Mouse (Mus musculus): Measurements from ENCODE around the gene Leng8. TPM values are rescaled to one million over a fixed set of nuclear protein-coding genes. Genes with fewer than 3 reads are reported as not detected.
A peak's percentile ranks its signal among the peaks of the same experiment; 100 is the strongest.

Gene Leng8
- polyA plus RNA-seq, 1 experiment from 2014 or later, result 43.6 TPM

- H3K4me1 ChIP-seq (ENCODE audit: control insufficient read depth in 2 of 2, insufficient read depth in 2 of 2, low read length in 2 of 2), result no peaks in the 10 kb centered on the region
- no peak for ATAC-seq (ENCODE audit: insufficient number of reproducible peaks, insufficient read depth, low FRiP score, low read depth)
- no peak overlapping the region for H3K4me3 ChIP-seq (ENCODE audit: control insufficient read depth in 1 of 2, insufficient read depth in 1 of 2, low read depth in 1 of 2, low read length in 2 of 2)
- H3K4me2 ChIP-seq (ENCODE audit: low read length), result no peak overlapping the region
- no peaks in the 10 kb centered on the region for H3K36me3 ChIP-seq (ENCODE audit: control insufficient read depth, insufficient read depth, low read length)
- no peaks in the 10 kb centered on the region for H3K27me3 ChIP-seq (ENCODE audit: control insufficient read depth, insufficient read depth, low read length)
- no peak overlapping the region for H3K27ac ChIP-seq (replicated peaks in 1 of 2; ENCODE audit: control insufficient read depth in 1 of 2, insufficient read depth in 1 of 2, low read depth in 2 of 2, low read length in 2 of 2)
- H3K9ac ChIP-seq (ENCODE audit: low read length), result no peak overlapping the region
- 70% methylated on average over 5 of the region's 5 CpGs for WGBS
- no peaks in the 10 kb centered on the region for H3K9me3 ChIP-seq (ENCODE audit: control insufficient read depth, low read length)
These were observed 35.7 kb upstream of the Leng8 start for GRCm38 (mm10) chr7:4101144-4101543.

DNA sequence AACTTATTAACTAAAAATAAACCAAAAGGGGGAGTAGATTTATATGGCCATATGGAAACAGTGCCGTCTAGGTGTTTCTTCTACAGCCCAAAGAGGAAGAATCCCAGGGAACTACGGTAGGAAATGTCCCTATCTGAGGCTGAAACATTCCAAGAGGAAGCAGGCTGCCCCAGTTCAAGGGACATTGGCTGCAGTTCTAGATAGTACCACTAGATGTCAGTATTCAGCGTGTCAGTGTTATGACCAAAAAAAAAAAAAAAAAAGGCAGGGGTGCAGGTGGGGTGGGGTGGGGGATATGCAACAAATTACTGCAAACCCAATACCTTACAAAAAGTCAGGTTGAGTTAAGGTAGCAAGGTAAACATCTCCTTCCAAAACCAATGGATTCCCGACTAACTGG lies 33.4 kb upstream of the Leng8 start:
- Histone ChIP-seq H3K27ac (replicated peaks in 1 of 2; ENCODE audit: control insufficient read depth in 1 of 2, insufficient read depth in 1 of 2, low read depth in 2 of 2, low read length in 2 of 2) (no peak overlapping the region), H3K9me3 (ENCODE audit: control insufficient read depth, low read length) (no peaks in the 10 kb centered on the region), H3K36me3 (ENCODE audit: control insufficient read depth, insufficient read depth, low read length) (no peaks in the 10 kb centered on the region), H3K4me2 (ENCODE audit: low read length) (no peak overlapping the region), H3K4me1 (ENCODE audit: control insufficient read depth in 2 of 2, insufficient read depth in 2 of 2, low read length in 2 of 2) (no peaks in the 10 kb centered on the region), H3K9ac (ENCODE audit: low read length) (no peak overlapping the region), H3K27me3 (ENCODE audit: control insufficient read depth, insufficient read depth, low read length) (no peaks in the 10 kb centered on the region), H3K4me3 (ENCODE audit: control insufficient read depth in 1 of 2, insufficient read depth in 1 of 2, low read depth in 1 of 2, low read length in 2 of 2) (no peak overlapping the region)
- ATAC-seq (ENCODE audit: insufficient number of reproducible peaks, insufficient read depth, low FRiP score, low read depth), result no peak
- 12% methylated on average over 4 of the region's 4 CpGs for WGBS

DNA sequence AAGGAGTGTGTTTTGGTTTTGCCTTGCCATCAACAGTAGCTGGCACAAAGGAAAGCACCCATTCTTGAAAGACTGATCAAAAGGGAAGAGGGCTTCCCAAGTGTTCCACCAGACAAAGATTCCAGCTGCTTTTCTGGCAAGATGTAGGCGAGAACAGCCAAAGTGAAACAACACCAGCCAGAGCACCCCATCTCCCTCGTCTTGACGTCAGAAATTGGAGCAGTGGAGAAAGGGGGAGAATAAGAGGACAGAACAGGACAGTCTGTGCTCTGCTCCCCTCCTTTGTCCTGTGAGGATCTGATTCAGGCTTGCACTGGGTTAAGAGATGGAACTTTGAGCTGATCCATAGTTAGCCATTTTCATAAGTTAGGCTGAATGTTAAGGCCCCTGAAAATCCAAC lies 25.1 kb upstream of the Leng8 start:
- Histone ChIP-seq H3K27me3 (ENCODE audit: control insufficient read depth, insufficient read depth, low read length) (no peaks in the 10 kb centered on the region), H3K27ac (replicated peaks in 1 of 2; ENCODE audit: control insufficient read depth in 1 of 2, insufficient read depth in 1 of 2, low read depth in 2 of 2, low read length in 2 of 2) (no peak overlapping the region), H3K4me2 (ENCODE audit: low read length) (no peak overlapping the region), H3K9me3 (ENCODE audit: control insufficient read depth, low read length) (no peaks in the 10 kb centered on the region), H3K9ac (ENCODE audit: low read length) (no peak overlapping the region), H3K4me1 (ENCODE audit: control insufficient read depth in 2 of 2, insufficient read depth in 2 of 2, low read length in 2 of 2) (peaks cover 6 to 10% of the 10 kb centered on the region in 2 experiments; a peak in 3 of 4 replicates), H3K36me3 (ENCODE audit: control insufficient read depth, insufficient read depth, low read length) (no peaks in the 10 kb centered on the region), H3K4me3 (ENCODE audit: control insufficient read depth in 1 of 2, insufficient read depth in 1 of 2, low read depth in 1 of 2, low read length in 2 of 2) (no peak overlapping the region)
- WGBS, result 44% methylated on average over 3 of the region's 3 CpGs
- ATAC-seq (ENCODE audit: insufficient number of reproducible peaks, insufficient read depth, low FRiP score, low read depth), result no peak

DNA sequence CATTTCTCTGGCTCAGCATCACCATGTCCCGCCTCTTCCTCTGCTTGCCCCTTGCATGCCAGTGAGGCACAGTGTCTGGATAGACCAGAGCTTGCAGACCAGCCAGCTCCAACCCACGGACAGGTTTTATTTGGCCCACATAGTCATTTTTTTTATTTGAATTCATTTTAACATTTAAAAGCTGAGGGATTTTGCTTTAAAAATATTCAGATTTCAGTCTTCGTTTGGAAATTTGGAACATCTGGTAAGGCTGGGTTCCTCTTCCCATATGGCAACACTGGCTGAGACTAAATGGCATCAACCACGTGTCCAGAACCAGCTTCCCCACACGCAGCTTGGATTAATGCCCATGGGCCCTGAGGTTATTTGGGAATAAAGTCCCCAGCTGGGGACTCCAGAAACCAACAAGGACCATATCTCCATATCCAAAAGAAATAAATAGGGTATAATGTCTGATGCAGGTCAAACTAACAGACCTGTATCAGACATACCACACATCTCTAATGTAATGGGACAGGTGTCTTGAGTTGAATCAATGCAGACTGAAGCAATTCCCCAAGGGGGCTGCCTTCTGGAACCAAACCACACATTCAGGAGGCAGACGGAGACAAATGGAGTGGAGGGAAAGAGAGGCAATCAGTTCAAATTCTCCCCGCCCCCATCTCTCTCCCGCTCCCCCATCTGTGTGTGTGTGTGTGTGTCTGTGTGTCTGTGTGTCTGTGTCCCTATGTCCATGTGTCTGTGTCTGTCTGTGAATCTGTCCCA lies 19.6 kb upstream of the Leng8 start:
- Histone ChIP-seq H3K9me3 (ENCODE audit: control insufficient read depth, low read length) (no peaks in the 10 kb centered on the region), H3K27me3 (ENCODE audit: control insufficient read depth, insufficient read depth, low read length) (peaks cover 36% of the 10 kb centered on the region), H3K9ac (ENCODE audit: low read length) (no peak overlapping the region), H3K4me2 (ENCODE audit: low read length) (no peak overlapping the region), H3K4me3 (ENCODE audit: control insufficient read depth in 1 of 2, insufficient read depth in 1 of 2, low read depth in 1 of 2, low read length in 2 of 2) (no peak overlapping the region), H3K27ac (replicated peaks in 1 of 2; ENCODE audit: control insufficient read depth in 1 of 2, insufficient read depth in 1 of 2, low read depth in 2 of 2, low read length in 2 of 2) (no peak overlapping the region), H3K36me3 (ENCODE audit: control insufficient read depth, insufficient read depth, low read length) (no peaks in the 10 kb centered on the region), H3K4me1 (ENCODE audit: control insufficient read depth in 2 of 2, insufficient read depth in 2 of 2, low read length in 2 of 2) (peaks cover 2 to 11% of the 10 kb centered on the region in 2 experiments)
- 59% methylated on average over 8 of the region's 8 CpGs for WGBS
- no peak for ATAC-seq (ENCODE audit: insufficient number of reproducible peaks, insufficient read depth, low FRiP score, low read depth)

GRCm38 (mm10) chr7:4119344-4119902 lies 17.4 kb upstream of the Leng8 start, which contains the start of gene Ttyh1:
Gene Ttyh1 (plus strand): TSS chr7:4119408.
- WGBS, result 2% methylated on average over 37 of the region's 37 CpGs
- H3K36me3 ChIP-seq (ENCODE audit: control insufficient read depth, insufficient read depth, low read length), result no peaks in the 10 kb centered on the region

GRCm38 (mm10) chr7:4119976-4120921 lies 16.6 kb upstream of the Leng8 start:
- Histone ChIP-seq H3K4me2 (ENCODE audit: low read length) (no peak overlapping the region), H3K9ac (ENCODE audit: low read length) (no peak overlapping the region), H3K27me3 (ENCODE audit: control insufficient read depth, insufficient read depth, low read length) (peaks cover 40% of the 10 kb centered on the region), H3K4me3 (ENCODE audit: control insufficient read depth in 1 of 2, insufficient read depth in 1 of 2, low read depth in 1 of 2, low read length in 2 of 2) (no peak overlapping the region), H3K36me3 (ENCODE audit: control insufficient read depth, insufficient read depth, low read length) (no peaks in the 10 kb centered on the region), H3K4me1 (ENCODE audit: control insufficient read depth in 2 of 2, insufficient read depth in 2 of 2, low read length in 2 of 2) (peaks cover 3 to 6% of the 10 kb centered on the region in 2 experiments; a peak in 3 of 4 replicates), H3K9me3 (ENCODE audit: control insufficient read depth, low read length) (no peaks in the 10 kb centered on the region), H3K27ac (replicated peaks in 1 of 2; ENCODE audit: control insufficient read depth in 1 of 2, insufficient read depth in 1 of 2, low read depth in 2 of 2, low read length in 2 of 2) (no peak overlapping the region)
- ATAC-seq (ENCODE audit: insufficient number of reproducible peaks, insufficient read depth, low FRiP score, low read depth), result no peak
- 23% methylated on average over 19 of the region's 19 CpGs for WGBS

More at GRCm38 (mm10) chr7:4119344-4119902, 17.4 kb upstream of the Leng8 start, which contains the start of gene Ttyh1:
- H3K9ac ChIP-seq (ENCODE audit: low read length), result no peak within 1 kb of the TSS
- H3K9me3 ChIP-seq (ENCODE audit: control insufficient read depth, low read length), result no peaks in the 10 kb centered on the region
- peaks cover under 1 to 6% of the 10 kb centered on the region in 2 experiments; a peak in 3 of 4 replicates for H3K4me1 ChIP-seq (ENCODE audit: control insufficient read depth in 2 of 2, insufficient read depth in 2 of 2, low read length in 2 of 2)
- H3K4me2 ChIP-seq (ENCODE audit: low read length), result peak within 1 kb of the TSS; percentile 62
- peak within 1 kb of the TSS; percentile 30 to 32; a peak in 3 of 4 replicates for H3K4me3 ChIP-seq (ENCODE audit: control insufficient read depth in 1 of 2, insufficient read depth in 1 of 2, low read depth in 1 of 2, low read length in 2 of 2)
- H3K27ac ChIP-seq (replicated peaks in 1 of 2; ENCODE audit: control insufficient read depth in 1 of 2, insufficient read depth in 1 of 2, low read depth in 2 of 2, low read length in 2 of 2), result no peak within 1 kb of the TSS
- ATAC-seq (ENCODE audit: insufficient number of reproducible peaks, insufficient read depth, low FRiP score, low read depth), result no peak
- peaks cover 40% of the 10 kb centered on the region for H3K27me3 ChIP-seq (ENCODE audit: control insufficient read depth, insufficient read depth, low read length)

DNA sequence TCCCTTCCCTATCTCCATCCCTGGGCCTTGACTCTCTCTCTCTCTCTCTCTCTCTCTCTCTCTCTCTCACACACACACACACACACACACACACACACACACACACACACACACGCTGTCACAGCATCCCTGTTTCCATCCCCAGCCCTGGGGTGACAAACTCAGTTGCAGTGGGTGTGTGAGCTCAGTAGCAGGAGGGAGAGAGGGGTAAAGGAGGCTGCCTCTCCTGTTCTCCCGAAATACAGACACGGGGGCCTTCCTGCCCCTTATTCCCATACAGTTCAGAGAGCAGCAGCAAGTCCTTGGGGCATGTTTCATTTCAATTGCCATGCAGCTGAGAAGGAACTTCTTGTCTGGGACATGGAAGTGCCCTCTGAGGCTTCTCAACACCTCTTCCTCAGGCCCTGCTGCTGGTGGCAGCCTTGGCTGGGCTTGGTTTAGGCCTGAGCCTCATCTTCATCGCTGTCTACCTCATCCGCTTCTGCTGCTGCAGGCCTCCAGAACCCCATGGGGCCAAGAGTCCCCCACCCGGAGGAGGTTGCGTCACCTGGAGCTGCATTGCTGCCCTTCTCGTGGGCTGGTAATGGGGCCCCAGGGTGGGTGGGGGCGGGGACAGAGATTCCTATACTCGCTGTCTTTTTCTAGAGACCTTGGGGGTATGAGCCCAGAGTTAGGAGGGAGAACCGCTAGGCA lies 14.6 kb upstream of the Leng8 start:
- Histone ChIP-seq H3K4me1 (ENCODE audit: control insufficient read depth in 2 of 2, insufficient read depth in 2 of 2, low read length in 2 of 2) (peaks cover 3 to 6% of the 10 kb centered on the region in 2 experiments; a peak in 3 of 4 replicates), H3K27ac (replicated peaks in 1 of 2; ENCODE audit: control insufficient read depth in 1 of 2, insufficient read depth in 1 of 2, low read depth in 2 of 2, low read length in 2 of 2) (no peak overlapping the region), H3K9me3 (ENCODE audit: control insufficient read depth, low read length) (no peaks in the 10 kb centered on the region), H3K36me3 (ENCODE audit: control insufficient read depth, insufficient read depth, low read length) (no peaks in the 10 kb centered on the region), H3K27me3 (ENCODE audit: control insufficient read depth, insufficient read depth, low read length) (peaks cover 40% of the 10 kb centered on the region), H3K4me3 (ENCODE audit: control insufficient read depth in 1 of 2, insufficient read depth in 1 of 2, low read depth in 1 of 2, low read length in 2 of 2) (no peak overlapping the region), H3K9ac (ENCODE audit: low read length) (no peak overlapping the region), H3K4me2 (ENCODE audit: low read length) (no peak overlapping the region)
- 49% methylated on average over 11 of the region's 11 CpGs for WGBS
- no peak for ATAC-seq (ENCODE audit: insufficient number of reproducible peaks, insufficient read depth, low FRiP score, low read depth)
